Mouse (Mus musculus) embryonic facial prominence, embryonic 12.5 days (tissue): Measurements from ENCODE around the gene Tmem91. TPM values are rescaled to one million over a fixed set of nuclear protein-coding genes. Genes with fewer than 3 reads are reported as not detected.

ENCODE experiments used
- ATAC-seq: fragments of 200-750 bp; cut with Nextera tagmentation; 2 replicates; pipeline ENCODE4 v1.8.0; 2017; ENCODE audit not compliant: insufficient number of reproducible peaks, insufficient read depth, low FRiP score, low TSS enrichment
- H3K27ac ChIP-seq: fragments of 300-500 bp; sonication (generic); 2 replicates; pipeline ENCODE4 v1.5.1; 2016; ENCODE audit warnings: mild to moderate bottlenecking
- H3K27me3 ChIP-seq: fragments of 300-500 bp; sonication (generic); 2 replicates; pipeline ENCODE4 v1.6.1; 2016; ENCODE audit warnings: mild to moderate bottlenecking, moderate library complexity
- H3K36me3 ChIP-seq: fragments of 300-500 bp; sonication (generic); 2 replicates; pipeline ENCODE4 v1.6.1; 2016; ENCODE audit warnings: mild to moderate bottlenecking
- H3K4me1 ChIP-seq: fragments of 300-500 bp; sonication (generic); 2 replicates; pipeline ENCODE4 v1.6.1; 2016
- H3K4me2 ChIP-seq: fragments of 300-500 bp; sonication (generic); replicated peaks from 2 replicates; pipeline ENCODE4 v1.6.1; 2016; ENCODE audit warnings: mild to moderate bottlenecking, moderate library complexity
- H3K4me3 ChIP-seq: fragments of 300-500 bp; sonication (generic); 2 replicates; pipeline ENCODE4 v1.5.1; 2016; ENCODE audit warnings: mild to moderate bottlenecking
- H3K9ac ChIP-seq: fragments of 300-500 bp; sonication (generic); 2 replicates; pipeline ENCODE4 v1.6.1; 2016; ENCODE audit warnings: mild to moderate bottlenecking, moderate library complexity
- H3K9me3 ChIP-seq: fragments of 300-500 bp; sonication (generic); 2 replicates; pipeline ENCODE4 v1.6.1; 2016; ENCODE audit warnings: mild to moderate bottlenecking, moderate library complexity
- WGBS: fragments of 180-500 bp; shearing (Covaris S2); methylation state at CpG from one replicate; pipeline ENCODE4 v1.1.7; 2016; 5-methylcytosine and 5-hydroxymethylcytosine counted together
- polyA plus RNA-seq: library from polyadenylated mRNA; unstranded; fragments of >200 nt; fragmentation: Nextera tagmentation; extraction: Ambion mirVana; gene quantifications from 2 replicates; pipeline ENCODE4 v1.2.1, GENCODE M21; 2016

Gene Tmem91
- polyA plus RNA-seq, 1 experiment from 2014 or later: 3.7 TPM

GRCm38 (mm10) chr7:25680514-25681258 is 5.7 kb upstream of the Tmem91 start, which contains the start of gene B9d2:
B9d2 (plus strand) TSS chr7:25680780.
- Histone ChIP-seq H3K27me3 (peaks cover 18% of the 10 kb centered on the region), H3K4me1 (peaks cover 11% of the 10 kb centered on the region; the same call in 1 of the 2 replicates), H3K4me2 (peak within 1 kb of the TSS; percentile 56), H3K36me3 (0 out of 2 replicates have a peak, but pooled peaks cover 4% of the 10 kb centered on the region), H3K9me3 (no peaks in the 10 kb centered on the region), H3K9ac (peak within 1 kb of the TSS; percentile 42; the same call in 1 of the 2 replicates), H3K4me3 (peak within 1 kb of the TSS; percentile 56), H3K27ac (peak within 1 kb of the TSS; percentile 92)
- WGBS: under 1% methylated on average over 46 of the region's 46 CpGs
- ATAC-seq: peak; percentile 93

GRCm38 (mm10) chr7:25679971-25680370 is 5.0 kb upstream of the Tmem91 start:
- no peak for ATAC-seq
- Histone ChIP-seq H3K4me1 (peaks cover 11% of the 10 kb centered on the region; the same call in 1 of the 2 replicates), H3K36me3 (0 out of 2 replicates have a peak, but pooled peaks cover 4% of the 10 kb centered on the region), H3K4me3 (peak overlapping the region; percentile 56), H3K9me3 (no peaks in the 10 kb centered on the region), H3K9ac (peak overlapping the region; percentile 24; the same call in 1 of the 2 replicates), H3K4me2 (peak overlapping the region; percentile 56), H3K27ac (peak overlapping the region; percentile 92; the same call in 1 of the 2 replicates), H3K27me3 (peaks cover 19% of the 10 kb centered on the region)
- 11% methylated on average over 6 of the region's 6 CpGs for WGBS

DNA sequence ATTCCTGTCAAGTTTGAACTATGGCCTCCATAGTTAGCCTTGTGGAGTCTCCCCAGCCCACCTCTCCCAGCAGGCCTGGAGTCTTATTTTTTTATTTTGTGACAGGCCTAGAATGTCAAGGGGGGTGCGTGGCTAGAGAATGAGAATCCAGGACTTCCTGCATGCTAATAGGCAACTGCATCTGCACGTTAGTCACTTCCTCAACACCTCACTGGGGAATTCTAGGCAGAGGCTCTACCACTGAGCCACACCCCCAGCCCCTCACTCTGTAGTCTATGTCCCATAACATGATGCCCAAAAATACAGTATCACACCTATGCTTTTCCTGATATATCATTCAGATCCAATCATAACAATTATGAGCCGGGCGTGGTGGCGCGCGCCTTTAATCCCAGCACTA is 2.0 kb upstream of the Tmem91 start:
- Histone ChIP-seq H3K36me3 (no peaks in the 10 kb centered on the region), H3K4me1 (peaks cover 11% of the 10 kb centered on the region; the same call in 1 of the 2 replicates), H3K9me3 (no peaks in the 10 kb centered on the region), H3K9ac (no peak overlapping the region), H3K27me3 (peaks cover 40% of the 10 kb centered on the region), H3K4me3 (no peak overlapping the region), H3K4me2 (no peak overlapping the region), H3K27ac (no peak overlapping the region)
- WGBS: 90% methylated on average over 7 of the region's 7 CpGs
- ATAC-seq: no peak

GRCm38 (mm10) chr7:25676085-25676781 is 1.3 kb upstream of the Tmem91 start:
- H3K27me3 ChIP-seq: peaks cover 40% of the 10 kb centered on the region
- ATAC-seq: no peak

DNA sequence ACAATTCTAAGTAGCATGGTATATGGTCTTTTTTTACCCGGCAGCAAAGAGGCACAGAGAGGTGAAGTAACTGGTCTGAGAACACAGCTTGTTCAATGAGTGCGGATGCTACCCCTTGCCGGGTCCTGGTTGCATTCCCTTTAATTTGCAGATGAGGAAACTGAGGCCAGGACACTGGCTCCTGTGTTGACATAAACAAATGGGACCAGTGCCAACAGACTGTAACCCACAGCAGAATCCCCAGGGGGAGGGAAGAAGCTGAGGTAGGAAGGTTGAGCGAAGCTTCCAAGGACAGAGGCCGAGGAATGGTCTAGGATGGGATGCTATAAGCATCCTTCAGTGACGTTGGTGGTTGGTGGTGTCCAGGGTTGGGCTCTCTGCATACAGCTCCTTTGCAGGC is 439 bp upstream of the Tmem91 start:
- 38% methylated on average over 6 of the region's 6 CpGs for WGBS
- H3K9ac ChIP-seq: no peak overlapping the region
- H3K4me1 ChIP-seq: 0 out of 2 replicates have a peak, but pooled peaks cover 5% of the 10 kb centered on the region
- peaks cover 40% of the 10 kb centered on the region for H3K27me3 ChIP-seq
- H3K36me3 ChIP-seq: no peaks in the 10 kb centered on the region
- no peak overlapping the region for H3K4me2 ChIP-seq
- ATAC-seq: no peak
- no peaks in the 10 kb centered on the region for H3K9me3 ChIP-seq
- no peak overlapping the region for H3K27ac ChIP-seq
- H3K4me3 ChIP-seq: 0 out of 2 replicates have a peak overlapping the region, but pooled peaks have one; percentile 25

More at GRCm38 (mm10) chr7:25676085-25676781, 1.3 kb upstream of the Tmem91 start:
- no peak overlapping the region for H3K9ac ChIP-seq
- peaks cover 8% of the 10 kb centered on the region; the same call in 1 of the 2 replicates for H3K4me1 ChIP-seq
- no peak overlapping the region for H3K4me3 ChIP-seq
- no peak overlapping the region for H3K27ac ChIP-seq
- 81% methylated on average over 15 of the region's 15 CpGs for WGBS
- H3K36me3 ChIP-seq: no peaks in the 10 kb centered on the region
- H3K9me3 ChIP-seq: no peaks in the 10 kb centered on the region
- H3K4me2 ChIP-seq: no peak overlapping the region

DNA sequence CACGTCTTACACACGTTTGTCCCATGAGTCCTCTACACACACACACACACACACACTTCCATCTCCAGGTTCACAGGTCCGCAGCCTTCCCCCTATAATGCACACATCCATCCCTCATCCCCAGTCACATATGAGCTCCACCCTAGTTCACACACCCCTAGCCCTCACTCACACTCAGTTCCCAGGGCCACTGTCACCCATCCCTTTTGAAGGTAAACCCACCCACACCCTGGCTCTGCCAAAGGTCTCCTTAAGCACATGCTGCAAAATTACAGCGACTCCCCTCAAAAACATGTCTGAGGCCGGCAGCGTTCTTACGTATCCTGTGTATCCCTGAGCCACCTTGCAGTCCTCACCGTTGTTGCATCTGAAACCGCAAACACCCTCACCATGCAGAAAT is 669 bp downstream of the Tmem91 start:
- H3K4me3 ChIP-seq: peak overlapping the region; percentile 25
- H3K9me3 ChIP-seq: no peaks in the 10 kb centered on the region
- 33% methylated on average over 9 of the region's 9 CpGs for WGBS
- 0 out of 2 replicates have a peak, but pooled peaks cover 2% of the 10 kb centered on the region for H3K36me3 ChIP-seq
- no peaks in the 10 kb centered on the region for H3K4me1 ChIP-seq
- peaks cover 40% of the 10 kb centered on the region for H3K27me3 ChIP-seq
- H3K27ac ChIP-seq: no peak overlapping the region
- peak overlapping the region; percentile 53; the same call in 1 of the 2 replicates for H3K4me2 ChIP-seq
- no peak overlapping the region for H3K9ac ChIP-seq
- no peak for ATAC-seq

- Histone ChIP-seq H3K4me2 (no peak overlapping the region), H3K9me3 (no peaks in the 10 kb centered on the region), H3K27me3 (peaks cover 35% of the 10 kb centered on the region), H3K4me1 (no peaks in the 10 kb centered on the region), H3K36me3 (peaks cover 21% of the 10 kb centered on the region; the same call in 1 of the 2 replicates), H3K4me3 (no peak overlapping the region), H3K27ac (no peak overlapping the region), H3K9ac (no peak overlapping the region)
- no peak for ATAC-seq
- WGBS: 51% methylated on average over 4 of the region's 4 CpGs
Measured at GRCm38 (mm10) chr7:25672442-25672841, 2.5 kb downstream of the Tmem91 start.

DNA sequence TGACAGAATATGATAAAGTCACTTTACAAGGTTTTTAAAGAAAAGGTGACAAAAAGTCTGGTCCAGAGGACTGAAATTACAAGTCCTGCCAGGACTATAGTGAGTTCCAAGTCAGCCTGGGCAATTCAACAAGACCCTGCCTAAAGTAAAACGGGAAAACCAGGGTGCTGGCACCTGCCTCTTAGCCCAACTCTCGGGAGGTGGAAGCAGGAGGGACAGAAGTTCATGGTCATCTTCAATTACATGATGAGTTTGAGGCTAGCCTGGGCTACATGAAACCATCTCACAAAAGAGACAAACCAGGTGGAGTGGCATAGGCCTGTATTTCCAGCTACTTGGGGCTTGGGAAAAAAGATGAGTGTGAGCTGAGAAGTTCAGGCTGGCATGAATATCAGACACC is 3.3 kb downstream of the Tmem91 start:
- Histone ChIP-seq H3K27me3 (peaks cover 35% of the 10 kb centered on the region), H3K4me3 (no peak overlapping the region), H3K9me3 (no peaks in the 10 kb centered on the region), H3K4me2 (no peak overlapping the region), H3K27ac (no peak overlapping the region), H3K9ac (no peak overlapping the region), H3K36me3 (peaks cover 26% of the 10 kb centered on the region), H3K4me1 (no peaks in the 10 kb centered on the region)
- ATAC-seq: no peak
- WGBS: 78% methylated on average over 2 of the region's 2 CpGs

GRCm38 (mm10) chr7:25670096-25670495 is 4.9 kb downstream of the Tmem91 start:
- Histone ChIP-seq H3K4me2 (no peak overlapping the region), H3K9me3 (no peaks in the 10 kb centered on the region), H3K27ac (no peak overlapping the region), H3K27me3 (peaks cover 22% of the 10 kb centered on the region), H3K9ac (no peak overlapping the region), H3K4me1 (no peaks in the 10 kb centered on the region), H3K36me3 (peaks cover 38% of the 10 kb centered on the region), H3K4me3 (no peak overlapping the region)
- ATAC-seq: no peak
- 94% methylated on average over 4 of the region's 4 CpGs for WGBS

- H3K4me1 ChIP-seq: no peaks in the 10 kb centered on the region
- H3K4me3 ChIP-seq: no peak overlapping the region
- H3K4me2 ChIP-seq: no peak overlapping the region
- no peak for ATAC-seq
- WGBS: 82% methylated on average over 9 of the region's 9 CpGs
- H3K27ac ChIP-seq: no peak overlapping the region
- H3K9ac ChIP-seq: no peak overlapping the region
- H3K36me3 ChIP-seq: peaks cover 38% of the 10 kb centered on the region
- H3K9me3 ChIP-seq: no peaks in the 10 kb centered on the region
- peaks cover 17% of the 10 kb centered on the region for H3K27me3 ChIP-seq
Measured at GRCm38 (mm10) chr7:25669631-25670030, 5.3 kb downstream of the Tmem91 start.

DNA sequence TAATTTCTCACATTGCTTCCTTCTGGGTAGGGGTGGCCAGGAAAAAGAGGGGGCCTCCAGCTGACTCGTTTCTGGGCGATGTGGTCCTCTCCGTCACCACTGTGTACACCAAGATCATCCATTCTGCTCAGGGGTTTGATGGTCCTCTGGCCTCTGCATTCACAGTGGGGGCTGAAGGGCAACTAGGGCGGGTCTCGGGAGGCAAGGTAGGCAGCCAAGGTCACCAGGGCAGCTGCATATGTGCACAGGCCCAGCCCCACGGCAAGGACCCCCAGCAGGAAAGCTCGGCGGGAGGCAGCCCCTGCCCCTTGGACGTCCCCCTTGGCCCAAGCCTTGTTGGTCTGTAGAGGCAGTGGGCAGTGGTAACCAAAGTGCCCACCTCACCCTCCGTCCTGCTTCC is 5.8 kb downstream of the Tmem91 start:
- Histone ChIP-seq H3K36me3 (peaks cover 42% of the 10 kb centered on the region), H3K27ac (no peak overlapping the region), H3K4me3 (no peak overlapping the region), H3K4me2 (no peak overlapping the region), H3K27me3 (peaks cover 12% of the 10 kb centered on the region), H3K4me1 (no peaks in the 10 kb centered on the region), H3K9me3 (no peaks in the 10 kb centered on the region), H3K9ac (no peak overlapping the region)
- WGBS: 89% methylated on average over 10 of the region's 10 CpGs
- no peak for ATAC-seq
